Mouse (Mus musculus): Measurements from ENCODE around the gene Ehd4. TPM values are rescaled to one million over a fixed set of nuclear protein-coding genes. Genes with fewer than 3 reads are reported as not detected.

Ehd4 gene
- total RNA-seq, 1 experiment = 19.4 TPM

DNA sequence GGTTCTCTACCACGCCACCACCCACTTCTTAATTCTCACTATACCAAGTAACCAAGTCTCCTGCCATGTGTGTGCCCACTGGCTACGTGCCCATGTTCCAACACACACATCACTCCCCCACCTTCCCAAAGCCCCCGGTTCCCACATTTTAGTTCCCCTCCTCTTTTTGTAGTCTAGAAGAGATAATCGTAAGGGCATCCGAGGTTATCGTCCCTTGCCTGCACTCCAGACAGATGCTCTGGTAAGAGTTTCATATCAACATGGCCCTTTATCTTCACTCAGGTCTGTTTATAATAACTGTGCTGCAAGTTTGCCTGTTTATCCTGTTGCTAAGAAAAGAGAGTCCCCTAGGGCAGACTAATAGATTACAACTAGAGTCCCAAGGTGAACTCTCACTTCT is 37.1 kb downstream of the Ehd4 start:
- H3K27ac ChIP-seq (ENCODE audit: insufficient read depth, low read depth, low read length, poor library complexity, severe bottlenecking) = no peak overlapping the region
- in situ Hi-C loops (cut with MboI; ENCODE audit: low sequenced_read_pairs in 2 of 2, unreplicated experiment in 2 of 2) = no loop called here
- TF ChIP-seq ZNF384 (IDR thresholded peaks at IDR 0.05; ENCODE audit: low read depth, low read length) (no peak), MAFK (IDR thresholded peaks at IDR 0.05; ENCODE audit: insufficient read depth, low read depth, low read length) (no peak), HCFC1 (IDR thresholded peaks at IDR 0.05; ENCODE audit: borderline replicate concordance, insufficient read depth, low read length) (no peak), ZC3H11A (IDR thresholded peaks at IDR 0.05; ENCODE audit: borderline replicate concordance, low read depth, low read length) (no peak), CHD2 (IDR thresholded peaks at IDR 0.05; ENCODE audit: low read depth, low read length) (no peak)
- no peak for DNase-seq (ENCODE audit: low read depth, low spot score)
- H3K4me3 ChIP-seq (ENCODE audit: insufficient read depth in 1 of 2, low read depth in 1 of 2, low read length in 2 of 2, poor library complexity in 1 of 2, severe bottlenecking in 1 of 2) = no peak overlapping the region
- no peak overlapping the region for H3K9ac ChIP-seq (ENCODE audit: insufficient read depth, low read depth, low read length, poor library complexity, severe bottlenecking)
- no peaks in the 10 kb centered on the region for H3K4me1 ChIP-seq (ENCODE audit: control insufficient read depth in 2 of 2, insufficient read depth in 2 of 2, low read length in 2 of 2, poor library complexity in 1 of 2)
- H3K36me3 ChIP-seq (ENCODE audit: control insufficient read depth, insufficient read depth, low read length, poor library complexity, severe bottlenecking) = no peaks in the 10 kb centered on the region; the same call in 1 of the 2 replicates
- H3K9me3 ChIP-seq (ENCODE audit: control insufficient read depth, insufficient read depth, low read depth, low read length) = no peaks in the 10 kb centered on the region

- TF ChIP-seq MAFK (IDR thresholded peaks at IDR 0.05; ENCODE audit: insufficient read depth, low read depth, low read length) = no peak
- no peak for TF ChIP-seq ZC3H11A (IDR thresholded peaks at IDR 0.05; ENCODE audit: borderline replicate concordance, low read depth, low read length)
- no peak for TF ChIP-seq ZNF384 (IDR thresholded peaks at IDR 0.05; ENCODE audit: low read depth, low read length)
- no peak for TF ChIP-seq HCFC1 (IDR thresholded peaks at IDR 0.05; ENCODE audit: borderline replicate concordance, insufficient read depth, low read length)
- in situ Hi-C loops (cut with MboI; ENCODE audit: low sequenced_read_pairs in 2 of 2, unreplicated experiment in 2 of 2) = no loop called here
- no peak for DNase-seq (ENCODE audit: low read depth, low spot score)
Observed at GRCm38 (mm10) chr2:120116362-120116761, 38.0 kb downstream of the Ehd4 start.

DNA sequence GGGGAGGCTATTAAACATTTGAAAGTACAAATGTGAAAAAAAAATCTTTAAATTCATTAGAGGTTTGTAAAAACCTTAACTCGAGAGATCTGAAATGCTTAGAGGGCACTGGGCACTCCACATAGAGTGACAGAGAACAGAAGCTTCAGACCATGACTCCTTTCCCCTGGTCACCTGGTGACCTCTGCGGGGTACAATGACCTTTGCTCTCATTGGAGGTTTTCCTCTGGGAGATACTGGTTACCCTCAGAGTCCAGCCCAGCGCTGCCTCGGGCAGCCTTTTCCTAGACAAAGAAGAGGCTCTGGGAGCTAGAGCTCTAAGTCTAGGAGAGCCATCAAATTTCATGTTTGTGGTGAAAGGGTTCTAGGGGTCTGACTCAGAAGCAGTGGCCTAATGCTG is 39.4 kb downstream of the Ehd4 start:
- no peak for TF ChIP-seq CHD2 (IDR thresholded peaks at IDR 0.05; ENCODE audit: low read depth, low read length)
- no peak for TF ChIP-seq ZNF384 (IDR thresholded peaks at IDR 0.05; ENCODE audit: low read depth, low read length)
- TF ChIP-seq HCFC1 (IDR thresholded peaks at IDR 0.05; ENCODE audit: borderline replicate concordance, insufficient read depth, low read length) = no peak
- no peak for TF ChIP-seq MAFK (IDR thresholded peaks at IDR 0.05; ENCODE audit: insufficient read depth, low read depth, low read length)
- no peak for TF ChIP-seq ZC3H11A (IDR thresholded peaks at IDR 0.05; ENCODE audit: borderline replicate concordance, low read depth, low read length)
- Histone ChIP-seq H3K9me3 (ENCODE audit: control insufficient read depth, insufficient read depth, low read depth, low read length) (no peaks in the 10 kb centered on the region), H3K27ac (ENCODE audit: insufficient read depth, low read depth, low read length, poor library complexity, severe bottlenecking) (no peak overlapping the region)

More at GRCm38 (mm10) chr2:120116362-120116761, 38.0 kb downstream of the Ehd4 start:
- Histone ChIP-seq H3K4me1 (ENCODE audit: control insufficient read depth in 2 of 2, insufficient read depth in 2 of 2, low read length in 2 of 2, poor library complexity in 1 of 2) (no peaks in the 10 kb centered on the region), H3K9me3 (ENCODE audit: control insufficient read depth, insufficient read depth, low read depth, low read length) (no peaks in the 10 kb centered on the region), H3K9ac (ENCODE audit: insufficient read depth, low read depth, low read length, poor library complexity, severe bottlenecking) (no peak overlapping the region), H3K4me3 (ENCODE audit: insufficient read depth in 1 of 2, low read depth in 1 of 2, low read length in 2 of 2, poor library complexity in 1 of 2, severe bottlenecking in 1 of 2) (no peak overlapping the region), H3K27ac (ENCODE audit: insufficient read depth, low read depth, low read length, poor library complexity, severe bottlenecking) (no peak overlapping the region), H3K36me3 (ENCODE audit: control insufficient read depth, insufficient read depth, low read length, poor library complexity, severe bottlenecking) (no peaks in the 10 kb centered on the region; the same call in 1 of the 2 replicates)

DNA sequence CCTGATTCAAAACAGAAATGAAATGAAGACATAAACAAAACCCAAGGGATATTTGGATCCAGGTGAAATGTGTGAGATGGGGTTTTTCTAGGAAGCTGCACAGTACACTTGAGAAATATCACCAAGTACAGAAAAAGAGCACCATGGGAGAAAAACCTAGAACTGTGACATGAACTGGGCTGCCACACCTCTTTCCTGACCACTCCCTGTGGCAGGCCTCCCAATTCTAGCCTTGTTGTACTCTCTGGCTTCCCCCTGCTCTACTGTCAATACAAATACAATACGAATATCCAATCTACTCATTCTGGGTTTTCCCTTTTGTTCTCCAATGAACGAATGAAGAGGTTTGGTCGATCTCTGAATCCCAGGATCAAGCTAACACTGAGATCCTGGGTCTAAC is 40.4 kb downstream of the Ehd4 start:
- Histone ChIP-seq H3K4me3 (ENCODE audit: insufficient read depth in 1 of 2, low read depth in 1 of 2, low read length in 2 of 2, poor library complexity in 1 of 2, severe bottlenecking in 1 of 2) (no peak overlapping the region), H3K4me1 (ENCODE audit: control insufficient read depth in 2 of 2, insufficient read depth in 2 of 2, low read length in 2 of 2, poor library complexity in 1 of 2) (peaks cover 0 to 2% of the 10 kb centered on the region in 2 experiments; a peak in 1 of 4 replicates), H3K36me3 (ENCODE audit: control insufficient read depth, insufficient read depth, low read length, poor library complexity, severe bottlenecking) (no peaks in the 10 kb centered on the region), H3K9ac (ENCODE audit: insufficient read depth, low read depth, low read length, poor library complexity, severe bottlenecking) (no peak overlapping the region), H3K9me3 (ENCODE audit: control insufficient read depth, insufficient read depth, low read depth, low read length) (no peaks in the 10 kb centered on the region), H3K27ac (ENCODE audit: insufficient read depth, low read depth, low read length, poor library complexity, severe bottlenecking) (no peak overlapping the region)
- in situ Hi-C loops (cut with MboI; ENCODE audit: low sequenced_read_pairs in 2 of 2, unreplicated experiment in 2 of 2) = no loop called here
- DNase-seq (ENCODE audit: low read depth, low spot score) = no peak
- no peak for TF ChIP-seq HCFC1 (IDR thresholded peaks at IDR 0.05; ENCODE audit: borderline replicate concordance, insufficient read depth, low read length)
- no peak for TF ChIP-seq MAFK (IDR thresholded peaks at IDR 0.05; ENCODE audit: insufficient read depth, low read depth, low read length)
- no peak for TF ChIP-seq CHD2 (IDR thresholded peaks at IDR 0.05; ENCODE audit: low read depth, low read length)
- TF ChIP-seq ZC3H11A (IDR thresholded peaks at IDR 0.05; ENCODE audit: borderline replicate concordance, low read depth, low read length) = no peak
- TF ChIP-seq ZNF384 (IDR thresholded peaks at IDR 0.05; ENCODE audit: low read depth, low read length) = no peak

More for the DNA sequence above, 39.4 kb downstream of the Ehd4 start:
- H3K9ac ChIP-seq (ENCODE audit: insufficient read depth, low read depth, low read length, poor library complexity, severe bottlenecking) = no peak overlapping the region
- H3K36me3 ChIP-seq (ENCODE audit: control insufficient read depth, insufficient read depth, low read length, poor library complexity, severe bottlenecking) = no peaks in the 10 kb centered on the region
- no peak for DNase-seq (ENCODE audit: low read depth, low spot score)
- H3K4me1 ChIP-seq (ENCODE audit: control insufficient read depth in 2 of 2, insufficient read depth in 2 of 2, low read length in 2 of 2, poor library complexity in 1 of 2) = peaks cover 0 to 2% of the 10 kb centered on the region in 2 experiments; a peak in 1 of 4 replicates
- in situ Hi-C loops (cut with MboI; ENCODE audit: low sequenced_read_pairs in 2 of 2, unreplicated experiment in 2 of 2) = no loop called here
- H3K4me3 ChIP-seq (ENCODE audit: insufficient read depth in 1 of 2, low read depth in 1 of 2, low read length in 2 of 2, poor library complexity in 1 of 2, severe bottlenecking in 1 of 2) = no peak overlapping the region

DNA sequence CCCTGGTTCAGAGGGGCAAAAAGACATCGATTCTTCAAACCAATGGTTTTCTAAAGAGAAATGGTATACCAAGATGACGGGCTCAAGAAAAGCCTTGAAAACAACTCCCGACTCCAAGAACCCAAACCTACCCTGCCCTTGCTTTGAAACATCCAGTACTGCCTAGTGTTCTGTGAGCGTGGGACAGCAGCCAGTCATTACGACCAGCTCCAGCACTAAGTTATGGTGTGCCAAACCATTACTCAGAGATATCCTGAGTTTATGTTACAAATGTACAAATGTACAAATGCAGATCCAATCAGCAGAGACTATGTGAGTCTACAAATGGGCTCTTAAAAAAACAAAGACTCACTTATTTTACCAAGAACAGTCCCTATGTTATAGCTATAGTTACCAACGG is 40.9 kb downstream of the Ehd4 start:
- no peak for DNase-seq (ENCODE audit: low read depth, low spot score)
- Histone ChIP-seq H3K4me1 (ENCODE audit: control insufficient read depth in 2 of 2, insufficient read depth in 2 of 2, low read length in 2 of 2, poor library complexity in 1 of 2) (peaks cover 0 to 2% of the 10 kb centered on the region in 2 experiments; a peak in 1 of 4 replicates), H3K4me3 (ENCODE audit: insufficient read depth in 1 of 2, low read depth in 1 of 2, low read length in 2 of 2, poor library complexity in 1 of 2, severe bottlenecking in 1 of 2) (no peak overlapping the region), H3K9me3 (ENCODE audit: control insufficient read depth, insufficient read depth, low read depth, low read length) (no peaks in the 10 kb centered on the region), H3K9ac (ENCODE audit: insufficient read depth, low read depth, low read length, poor library complexity, severe bottlenecking) (no peak overlapping the region), H3K36me3 (ENCODE audit: control insufficient read depth, insufficient read depth, low read length, poor library complexity, severe bottlenecking) (no peaks in the 10 kb centered on the region), H3K27ac (ENCODE audit: insufficient read depth, low read depth, low read length, poor library complexity, severe bottlenecking) (no peak overlapping the region)
- TF ChIP-seq ZNF384 (IDR thresholded peaks at IDR 0.05; ENCODE audit: low read depth, low read length) (no peak), ZC3H11A (IDR thresholded peaks at IDR 0.05; ENCODE audit: borderline replicate concordance, low read depth, low read length) (no peak), CHD2 (IDR thresholded peaks at IDR 0.05; ENCODE audit: low read depth, low read length) (no peak), HCFC1 (IDR thresholded peaks at IDR 0.05; ENCODE audit: borderline replicate concordance, insufficient read depth, low read length) (no peak), MAFK (IDR thresholded peaks at IDR 0.05; ENCODE audit: insufficient read depth, low read depth, low read length) (no peak)
- in situ Hi-C loops (cut with MboI; ENCODE audit: low sequenced_read_pairs in 2 of 2, unreplicated experiment in 2 of 2) = no loop called here

Data from ES-E14 (cell line).